Mouse (Mus musculus): ENCODE data around the gene Bri3.
A peak's percentile ranks its signal among the peaks of the same experiment; 100 is the strongest.

DNA sequence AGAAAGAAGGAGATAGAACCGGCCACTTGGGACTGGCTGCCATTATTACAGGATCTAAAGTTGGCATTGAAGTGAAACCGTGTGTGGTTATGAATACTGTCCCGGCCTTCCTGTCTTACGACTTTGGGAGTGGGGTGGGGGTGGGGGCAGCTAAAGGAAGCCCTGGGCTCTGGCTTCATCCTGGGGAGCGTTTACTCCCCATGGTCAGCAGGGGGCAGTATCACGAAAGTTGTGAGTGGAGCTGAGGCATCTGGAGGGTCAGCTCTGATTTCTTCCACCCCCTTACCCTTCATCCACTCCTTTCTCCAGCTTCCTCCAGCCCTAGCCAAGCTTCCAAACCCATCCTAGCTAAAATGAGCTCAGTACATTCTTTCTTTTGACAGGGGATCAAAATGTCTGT is 222.8 kb downstream of the Bri3 start:
- TF ChIP-seq POLR2A (IDR thresholded peaks at IDR 0.05; ENCODE audit: borderline replicate concordance, extremely low read depth, low read depth, low read length), result no peak
- peak; percentile 51 for TF ChIP-seq CTCF (IDR thresholded peaks at IDR 0.05; ENCODE audit: insufficient read depth, low read length)

All from lung, adult 2 months (tissue).